Mouse (Mus musculus): Measurements from ENCODE around the gene Capn2.

DNA sequence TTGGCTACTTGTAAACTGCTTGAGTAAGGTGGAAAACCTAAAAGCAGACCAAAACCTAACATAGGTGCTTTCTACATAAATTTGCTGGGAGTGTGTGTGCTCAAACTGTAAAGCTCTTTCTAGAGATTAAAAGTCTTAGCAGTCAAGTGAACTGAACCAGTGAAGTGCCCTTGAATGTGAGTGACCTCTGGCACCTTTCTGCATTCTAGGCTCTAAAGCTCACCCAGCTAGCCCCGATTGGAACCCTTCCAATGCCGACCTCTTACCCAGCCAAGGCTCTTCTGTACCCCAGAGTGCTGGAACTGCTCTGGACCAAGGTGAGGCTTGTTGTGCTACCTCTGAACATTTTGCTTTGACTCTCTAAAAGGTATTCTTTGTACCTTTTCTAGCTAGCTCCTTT, 73.3 kb downstream of the Capn2 start:
- TF ChIP-seq POLR2A (IDR thresholded peaks at IDR 0.05; ENCODE audit: borderline replicate concordance, low read depth, low read length) (no peak), CTCF (IDR thresholded peaks at IDR 0.05; ENCODE audit: low read depth, low read length) (no peak)

Data from bone marrow macrophage, adult 2 months (primary cell).